Mouse (Mus musculus) gastrocnemius, adult 2 months (tissue): ENCODE results near the gene Tmprss2. TPM values are rescaled to one million over a fixed set of nuclear protein-coding genes. Genes with fewer than 3 reads are reported as not detected.
"Not testable (repeated sequence)": the region's sequence is repeated elsewhere in the genome, so short reads cannot be mapped to it uniquely, and the experiment has no call there.

Experiments
- DNase-seq: peaks from one replicate; pipeline ENCODE4 v3.0.0; 2022
- H3K27ac ChIP-seq: fragments of 200-600 bp; 2 replicates; pipeline ENCODE4 v1.8.1; 2022; ENCODE audit warnings: mild to moderate bottlenecking
- H3K4me3 ChIP-seq: fragments of 200-600 bp; 2 replicates; pipeline ENCODE4 v1.8.1; 2022; ENCODE audit warnings: mild to moderate bottlenecking, moderate library complexity
- CTCF ChIP-seq: fragments of 200-600 bp; IDR thresholded peaks from 2 replicates; pipeline ENCODE4 v1.8.1; 2022; ENCODE audit warnings: antibody characterized with exemption, mild to moderate bottlenecking, moderate library complexity
- intact Hi-C: fragments of 180-260 bp; cut with DNase I; formaldehyde crosslinking; loops from one replicate; pipeline ENCODE4 v1.15.1; 2025
- total RNA-seq, 2 experiments: library from RNA; stranded (reverse); gene quantifications; 2 replicates each; pipeline ENCODE4 v1.2.3; 2021

The Tmprss2 gene
- total RNA-seq, 2 experiments from 2014 or later = 0.14 TPM; not detected in 1

- no peak for DNase-seq
- H3K27ac ChIP-seq = no peak overlapping the region
- no peak overlapping the region for H3K4me3 ChIP-seq
- TF ChIP-seq CTCF = no peak
- intact Hi-C loops = no loop called here
Measured at GRCm38 (mm10) chr16:97607956-97608355, 3.0 kb downstream of the Tmprss2 start.

GRCm38 (mm10) chr16:97606829-97607228 is 4.2 kb downstream of the Tmprss2 start:
- Histone ChIP-seq H3K4me3 (no peak overlapping the region), H3K27ac (no peak overlapping the region)
- no peak for DNase-seq
- intact Hi-C loops = no loop called here
- TF ChIP-seq CTCF = no peak

GRCm38 (mm10) chr16:97605957-97606721 is 4.9 kb downstream of the Tmprss2 start:
- DNase-seq = no peak
- intact Hi-C loops = no loop called here
- no peak overlapping the region for H3K4me3 ChIP-seq
- H3K27ac ChIP-seq = no peak overlapping the region
- no peak for TF ChIP-seq CTCF

GRCm38 (mm10) chr16:97602256-97602655 is 8.7 kb downstream of the Tmprss2 start:
- no peak for TF ChIP-seq CTCF
- intact Hi-C loops = no loop called here
- Histone ChIP-seq H3K4me3 (no peak overlapping the region), H3K27ac (no peak overlapping the region)
- DNase-seq = peak; percentile 33

GRCm38 (mm10) chr16:97600591-97600990 is 10.4 kb downstream of the Tmprss2 start:
- no peak for DNase-seq
- H3K27ac ChIP-seq = no peak overlapping the region
- intact Hi-C loops = no loop called here
- H3K4me3 ChIP-seq = no peak overlapping the region
- no peak for TF ChIP-seq CTCF

- TF ChIP-seq CTCF = no peak
- DNase-seq = no peak
- H3K27ac ChIP-seq = no peak overlapping the region
- intact Hi-C loops = loop anchor here (10.0 kb wide), 1 partner anchor 153 kb away; no protein-coding TSS in a partner anchor
- H3K4me3 ChIP-seq = no peak overlapping the region
Measured at GRCm38 (mm10) chr16:97598046-97598445, 12.9 kb downstream of the Tmprss2 start.

GRCm38 (mm10) chr16:97593816-97594509 is 17.0 kb downstream of the Tmprss2 start:
- Histone ChIP-seq H3K4me3 (no peak overlapping the region), H3K27ac (no peak overlapping the region)
- DNase-seq = no peak
- TF ChIP-seq CTCF = no peak
- intact Hi-C loops = loop anchor here (2.0 to 10.0 kb wide), 2 partner anchors 71 to 149 kb away; no protein-coding TSS in a partner anchor

- no peak overlapping the region for H3K4me3 ChIP-seq
- peak; percentile 82 for TF ChIP-seq CTCF
- intact Hi-C loops = loop anchor here (2.0 to 10.0 kb wide), 2 partner anchors 70 to 148 kb away; no protein-coding TSS in a partner anchor
- peak; percentile 60 for DNase-seq
- H3K27ac ChIP-seq = no peak overlapping the region
Measured at GRCm38 (mm10) chr16:97593057-97593456, 17.9 kb downstream of the Tmprss2 start.

GRCm38 (mm10) chr16:97591512-97591911 is 19.5 kb downstream of the Tmprss2 start:
- no peak for TF ChIP-seq CTCF
- H3K27ac ChIP-seq = no peak overlapping the region
- no peak for DNase-seq
- intact Hi-C loops = loop anchor here (10.0 kb wide), 1 partner anchor 147 kb away; no protein-coding TSS in a partner anchor
- H3K4me3 ChIP-seq = no peak overlapping the region

- DNase-seq, H3K27ac ChIP-seq, H3K4me3 ChIP-seq, intact Hi-C loops: not testable (repeated sequence)
Measured at GRCm38 (mm10) chr16:97582876-97583275, 28.1 kb downstream of the Tmprss2 start.

- intact Hi-C loops = loop anchor here (2.0 to 5.0 kb wide), 2 partner anchors 125 to 257 kb away; no protein-coding TSS in a partner anchor
- Histone ChIP-seq H3K4me3 (no peak overlapping the region), H3K27ac (no peak overlapping the region)
- DNase-seq = peak; percentile 24
- TF ChIP-seq CTCF = no peak
Measured at GRCm38 (mm10) chr16:97569426-97569825, 41.6 kb downstream of the Tmprss2 start.

- DNase-seq = peak; percentile 51
- Histone ChIP-seq H3K27ac (no peak overlapping the region), H3K4me3 (no peak overlapping the region)
- intact Hi-C loops = loop anchor here (2.0 to 5.0 kb wide), 2 partner anchors 124 to 256 kb away; no protein-coding TSS in a partner anchor
- peak; percentile 75 for TF ChIP-seq CTCF
Measured at GRCm38 (mm10) chr16:97568662-97569061, 42.3 kb downstream of the Tmprss2 start.

GRCm38 (mm10) chr16:97544340-97544739 is 66.7 kb downstream of the Tmprss2 start:
- DNase-seq = no peak
- H3K27ac ChIP-seq = no peak overlapping the region
- TF ChIP-seq CTCF = no peak
- intact Hi-C loops = no loop called here
- no peak overlapping the region for H3K4me3 ChIP-seq
